Mouse (Mus musculus) neural tube, embryonic 14.5 days (tissue): ENCODE measurements around the gene Rrm1. TPM values are rescaled to one million over a fixed set of nuclear protein-coding genes. Genes with fewer than 3 reads are reported as not detected.

ENCODE experiments used
- polyA plus RNA-seq: library from polyadenylated mRNA; unstranded; fragments of >200 nt; fragmentation: Nextera tagmentation; extraction: Ambion mirVana; gene quantifications from 2 replicates; pipeline ENCODE4 v1.2.1, GENCODE M21; 2014

Rrm1 gene
- polyA plus RNA-seq, 1 experiment from 2014 or later, result 35.3 TPM

Other genes with a start within 250 kb of the Rrm1 start
- 26.8 and 29.0 TPM in 2 replicates for gene Nup98, start 231.5 kb upstream of the Rrm1 start, polyA plus RNA-seq
- gene Pgap2, start 231.5 kb upstream of the Rrm1 start, polyA plus RNA-seq, result 57.4 and 59.2 TPM in 2 replicates
- 11.4 and 19.4 TPM in 2 replicates for gene Rhog, start 185.6 kb upstream of the Rrm1 start, polyA plus RNA-seq
- gene Stim1, start 173.9 kb upstream of the Rrm1 start, polyA plus RNA-seq, result 12.1 and 17.5 TPM in 2 replicates
- 0.80 and 1.3 TPM in 2 replicates for gene Olfr543, start 40.0 kb downstream of the Rrm1 start, polyA plus RNA-seq
- gene Olfr544, start 46.6 kb downstream of the Rrm1 start, polyA plus RNA-seq, result 0.12 and 0.21 TPM in 2 replicates
- 0.19 and 0.37 TPM in 2 replicates for gene Olfr545, start 57.9 kb downstream of the Rrm1 start, polyA plus RNA-seq
- gene Olfr547, start 93.1 kb downstream of the Rrm1 start, polyA plus RNA-seq, result not detected in 2 replicates
- not detected in 2 replicates for gene Olfr548-ps1, start 99.2 kb downstream of the Rrm1 start, polyA plus RNA-seq
- gene Olfr549, start 108.2 kb downstream of the Rrm1 start, polyA plus RNA-seq, result not detected in 2 replicates
- gene Trim21, start 123.8 kb downstream of the Rrm1 start, polyA plus RNA-seq, result 0.11 and 0.58 TPM in 2 replicates
- not detected in 2 replicates for gene Olfr550, start 129.7 kb downstream of the Rrm1 start, polyA plus RNA-seq
- not detected in 2 replicates for gene Olfr551, start 150.2 kb downstream of the Rrm1 start, polyA plus RNA-seq
- not detected in 2 replicates for gene Olfr552, start 156.1 kb downstream of the Rrm1 start, polyA plus RNA-seq
- gene Olfr553, start 176.5 kb downstream of the Rrm1 start, polyA plus RNA-seq, result not detected in 2 replicates
- gene Olfr554, start 196.7 kb downstream of the Rrm1 start, polyA plus RNA-seq, result not detected in 2 replicates
- gene Olfr555, start 217.1 kb downstream of the Rrm1 start, polyA plus RNA-seq, result not detected in 2 replicates
- not detected in 2 replicates for gene Olfr556, start 223.2 kb downstream of the Rrm1 start, polyA plus RNA-seq
- 8.0 and 8.7 TPM in 2 replicates for gene Trim68, start 245.6 kb downstream of the Rrm1 start, polyA plus RNA-seq